Mouse (Mus musculus) lung, adult 2 months (tissue): ENCODE results near the gene N4bp1.

Source experiments
- CTCF ChIP-seq: fragments of 200-500 bp; IDR thresholded peaks from 2 replicates; pipeline ENCODE4 v1.5.1; 2011; ENCODE audit warnings: mild to moderate bottlenecking, low read length, control low read depth; ENCODE audit not compliant: insufficient read depth
- POLR2A ChIP-seq: fragments of 200-500 bp; IDR thresholded peaks from 2 replicates; pipeline ENCODE4 v1.6.1; 2011; ENCODE audit warnings: low read depth, mild to moderate bottlenecking, control low read depth, low read length, borderline replicate concordance; ENCODE audit errors: extremely low read depth

DNA sequence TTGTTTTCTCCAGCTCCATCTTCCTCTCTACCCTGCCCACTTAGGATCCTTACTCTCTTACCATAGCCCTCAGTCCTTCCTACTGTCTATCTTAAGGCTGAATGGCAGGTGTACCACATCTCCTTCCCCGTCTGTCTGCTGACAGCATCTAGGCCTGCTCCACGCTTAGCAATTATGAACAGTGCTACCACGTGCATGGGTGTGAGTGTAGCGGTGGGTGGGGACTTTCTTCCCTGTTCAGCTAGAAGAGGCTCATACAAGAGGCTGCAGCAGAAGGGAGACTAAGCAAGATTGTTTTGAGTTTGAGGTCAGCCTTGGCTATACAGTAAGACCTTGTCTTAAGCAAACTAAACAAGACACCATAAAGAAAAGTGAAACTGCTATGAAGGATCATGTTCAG, 20.3 kb downstream of the N4bp1 start:
- TF ChIP-seq CTCF (no peak), POLR2A (no peak)
